Mouse (Mus musculus) liver, embryonic 12.5 days (tissue): ENCODE results near the gene Por. TPM values are rescaled to one million over a fixed set of nuclear protein-coding genes. Genes with fewer than 3 reads are reported as not detected.

Experiments
- ATAC-seq: fragments of 200-750 bp; cut with Nextera tagmentation; 2 replicates; pipeline ENCODE4 v1.8.0; 2017; ENCODE audit warnings: moderate number of reproducible peaks, mild to moderate bottlenecking, moderate library complexity
- H3K27ac ChIP-seq: fragments of 300-500 bp; sonication (generic); 2 replicates; pipeline ENCODE4 v1.5.1; 2016; ENCODE audit warnings: mild to moderate bottlenecking
- H3K27me3 ChIP-seq: fragments of 300-500 bp; sonication (generic); replicated peaks from 2 replicates; pipeline ENCODE4 v1.6.1; 2016; ENCODE audit warnings: mild to moderate bottlenecking, moderate library complexity
- H3K36me3 ChIP-seq: fragments of 300-500 bp; sonication (generic); 2 replicates; pipeline ENCODE4 v1.6.1; 2016; ENCODE audit warnings: mild to moderate bottlenecking, moderate library complexity
- H3K4me1 ChIP-seq: fragments of 300-500 bp; sonication (generic); 2 replicates; pipeline ENCODE4 v1.6.1; 2016
- H3K4me2 ChIP-seq: fragments of 300-500 bp; sonication (generic); 2 replicates; pipeline ENCODE4 v1.6.1; 2016; ENCODE audit warnings: mild to moderate bottlenecking, moderate library complexity
- H3K4me3 ChIP-seq: fragments of 300-500 bp; sonication (generic); 2 replicates; pipeline ENCODE4 v1.5.1; 2016; ENCODE audit warnings: mild to moderate bottlenecking, moderate library complexity
- H3K9ac ChIP-seq: fragments of 300-500 bp; sonication (generic); 2 replicates; pipeline ENCODE4 v1.6.1; 2016; ENCODE audit warnings: mild to moderate bottlenecking, moderate library complexity
- H3K9me3 ChIP-seq: fragments of 300-500 bp; sonication (generic); replicated peaks from 2 replicates; pipeline ENCODE4 v1.6.1; 2016; ENCODE audit warnings: mild to moderate bottlenecking, moderate library complexity
- WGBS: fragments of 180-500 bp; shearing (Covaris S2); methylation state at CpG from one replicate; pipeline ENCODE4 v1.1.7; 2016; ENCODE audit not compliant: insufficient replicate concordance; 5-methylcytosine and 5-hydroxymethylcytosine counted together
- polyA plus RNA-seq: library from polyadenylated mRNA; unstranded; fragments of >200 nt; fragmentation: Nextera tagmentation; extraction: Ambion mirVana; gene quantifications from 2 replicates; pipeline ENCODE4 v1.2.1, GENCODE M21; 2016

Por gene
- 34.7 and 36.6 TPM in 2 replicates for polyA plus RNA-seq

GRCm38 (mm10) chr5:135669741-135670275 lies at the start of gene Por:
Gene Por, plus strand, starts transcription at chr5:135670033.
- 23% methylated on average over 9 of the region's 9 CpGs for WGBS
- no peak within 1 kb of the TSS for H3K27ac ChIP-seq
- ATAC-seq: peak; percentile 71
- peak within 1 kb of the TSS; percentile 31 for H3K4me2 ChIP-seq
- H3K36me3 ChIP-seq: no peaks in the 10 kb centered on the region
- H3K4me3 ChIP-seq: no peak within 1 kb of the TSS
- H3K9me3 ChIP-seq: no peaks in the 10 kb centered on the region
- peaks cover 20% of the 10 kb centered on the region for H3K4me1 ChIP-seq
- no peak within 1 kb of the TSS for H3K9ac ChIP-seq
- H3K27me3 ChIP-seq: no peaks in the 10 kb centered on the region

GRCm38 (mm10) chr5:135620526-135620925 lies 49.3 kb upstream of the Por start:
- Histone ChIP-seq H3K4me3 (no peak overlapping the region), H3K4me2 (no peak overlapping the region), H3K4me1 (no peaks in the 10 kb centered on the region), H3K36me3 (no peaks in the 10 kb centered on the region), H3K9me3 (no peaks in the 10 kb centered on the region), H3K27me3 (peaks cover 6% of the 10 kb centered on the region; the same call in 1 of the 2 replicates), H3K9ac (no peak overlapping the region), H3K27ac (no peak overlapping the region)
- WGBS: 71% methylated on average over 9 of the region's 9 CpGs
- no peak for ATAC-seq

GRCm38 (mm10) chr5:135621725-135622124 lies 48.1 kb upstream of the Por start:
- ATAC-seq: no peak
- H3K4me1 ChIP-seq: no peaks in the 10 kb centered on the region
- H3K36me3 ChIP-seq: no peaks in the 10 kb centered on the region
- H3K9ac ChIP-seq: no peak overlapping the region
- H3K9me3 ChIP-seq: no peaks in the 10 kb centered on the region
- H3K4me2 ChIP-seq: no peak overlapping the region
- no peak overlapping the region for H3K4me3 ChIP-seq
- 50% methylated on average over 10 of the region's 10 CpGs for WGBS
- peaks cover 6% of the 10 kb centered on the region; the same call in 1 of the 2 replicates for H3K27me3 ChIP-seq
- H3K27ac ChIP-seq: no peak overlapping the region

- Histone ChIP-seq H3K9ac (no peak overlapping the region), H3K4me1 (no peaks in the 10 kb centered on the region), H3K9me3 (no peaks in the 10 kb centered on the region), H3K4me2 (no peak overlapping the region), H3K27me3 (peaks cover 6% of the 10 kb centered on the region; the same call in 1 of the 2 replicates), H3K27ac (no peak overlapping the region), H3K36me3 (no peaks in the 10 kb centered on the region), H3K4me3 (no peak overlapping the region)
- 77% methylated on average over 18 of the region's 18 CpGs for WGBS
- no peak for ATAC-seq
Observed at GRCm38 (mm10) chr5:135623006-135623563, 46.7 kb upstream of the Por start.

- ATAC-seq: no peak
- Histone ChIP-seq H3K27ac (no peak overlapping the region), H3K4me1 (peaks cover 43% of the 10 kb centered on the region), H3K27me3 (no peaks in the 10 kb centered on the region), H3K4me3 (no peak overlapping the region), H3K9me3 (no peaks in the 10 kb centered on the region), H3K4me2 (peak overlapping the region; percentile 19), H3K9ac (no peak overlapping the region), H3K36me3 (no peaks in the 10 kb centered on the region)
- WGBS: 37% methylated on average over 10 of the region's 10 CpGs
Observed at GRCm38 (mm10) chr5:135628916-135629315, 40.9 kb upstream of the Por start.

- H3K4me1 ChIP-seq: peaks cover 46% of the 10 kb centered on the region
- no peak for ATAC-seq
- H3K4me3 ChIP-seq: no peak overlapping the region
- no peak overlapping the region for H3K27ac ChIP-seq
- H3K27me3 ChIP-seq: no peaks in the 10 kb centered on the region
- WGBS: 83% methylated on average over 3 of the region's 3 CpGs
- no peak overlapping the region for H3K9ac ChIP-seq
- no peaks in the 10 kb centered on the region for H3K9me3 ChIP-seq
- H3K4me2 ChIP-seq: no peak overlapping the region
- H3K36me3 ChIP-seq: no peaks in the 10 kb centered on the region
Observed at GRCm38 (mm10) chr5:135629401-135629800, 40.4 kb upstream of the Por start.

GRCm38 (mm10) chr5:135630598-135630997 lies 39.2 kb upstream of the Por start:
- H3K9me3 ChIP-seq: no peaks in the 10 kb centered on the region
- no peak for ATAC-seq
- H3K27me3 ChIP-seq: no peaks in the 10 kb centered on the region
- 15% methylated on average over 3 of the region's 3 CpGs for WGBS
- H3K4me1 ChIP-seq: peaks cover 46% of the 10 kb centered on the region
- H3K36me3 ChIP-seq: peaks cover 5% of the 10 kb centered on the region
- H3K4me3 ChIP-seq: no peak overlapping the region
- H3K4me2 ChIP-seq: no peak overlapping the region
- no peak overlapping the region for H3K27ac ChIP-seq
- H3K9ac ChIP-seq: no peak overlapping the region

- H3K9me3 ChIP-seq: no peaks in the 10 kb centered on the region
- peaks cover 18% of the 10 kb centered on the region for H3K36me3 ChIP-seq
- peaks cover 46% of the 10 kb centered on the region for H3K4me1 ChIP-seq
- peak within 1 kb of the TSS; percentile 93 for H3K4me2 ChIP-seq
- peak within 1 kb of the TSS; percentile 78 for H3K4me3 ChIP-seq
- H3K27me3 ChIP-seq: no peaks in the 10 kb centered on the region
- 9% methylated on average over 30 of the region's 30 CpGs for WGBS
- ATAC-seq: peak; percentile 99
- H3K27ac ChIP-seq: peak within 1 kb of the TSS; percentile 72; the same call in 1 of the 2 replicates
- peak within 1 kb of the TSS; percentile 74 for H3K9ac ChIP-seq
Observed at GRCm38 (mm10) chr5:135632117-135632796, 37.6 kb upstream of the Por start, which contains the start of gene Rhbdd2. Gene Rhbdd2, plus strand, starts transcription at chr5:135632618.

- H3K9ac ChIP-seq: peak overlapping the region; percentile 74
- peak overlapping the region; percentile 93 for H3K4me2 ChIP-seq
- peak; percentile 78 for ATAC-seq
- 3% methylated on average over 19 of the region's 21 CpGs for WGBS
- H3K4me1 ChIP-seq: peaks cover 46% of the 10 kb centered on the region
- peaks cover 23% of the 10 kb centered on the region for H3K36me3 ChIP-seq
- H3K27me3 ChIP-seq: no peaks in the 10 kb centered on the region
- H3K4me3 ChIP-seq: peak overlapping the region; percentile 78
- no peaks in the 10 kb centered on the region for H3K9me3 ChIP-seq
- H3K27ac ChIP-seq: peak overlapping the region; percentile 72; the same call in 1 of the 2 replicates
Observed at GRCm38 (mm10) chr5:135632797-135633144, 37.1 kb upstream of the Por start.

GRCm38 (mm10) chr5:135639760-135640458 lies 29.9 kb upstream of the Por start:
- no peak overlapping the region for H3K9ac ChIP-seq
- H3K9me3 ChIP-seq: no peaks in the 10 kb centered on the region
- no peak overlapping the region for H3K4me2 ChIP-seq
- no peak overlapping the region for H3K4me3 ChIP-seq
- peaks cover 43% of the 10 kb centered on the region for H3K36me3 ChIP-seq
- H3K27me3 ChIP-seq: no peaks in the 10 kb centered on the region
- peak overlapping the region; percentile 33 for H3K27ac ChIP-seq
- no peak for ATAC-seq
- 30% methylated on average over 7 of the region's 7 CpGs for WGBS
- peaks cover 35% of the 10 kb centered on the region for H3K4me1 ChIP-seq

GRCm38 (mm10) chr5:135640459-135640789 lies 29.4 kb upstream of the Por start:
- H3K4me2 ChIP-seq: no peak overlapping the region
- no peak overlapping the region for H3K4me3 ChIP-seq
- ATAC-seq: no peak
- peaks cover 39% of the 10 kb centered on the region for H3K36me3 ChIP-seq
- WGBS: 70% methylated on average over 6 of the region's 6 CpGs
- H3K27me3 ChIP-seq: no peaks in the 10 kb centered on the region
- H3K9me3 ChIP-seq: no peaks in the 10 kb centered on the region
- H3K4me1 ChIP-seq: peaks cover 35% of the 10 kb centered on the region
- H3K9ac ChIP-seq: no peak overlapping the region
- peak overlapping the region; percentile 33 for H3K27ac ChIP-seq

- peaks cover 35% of the 10 kb centered on the region for H3K4me1 ChIP-seq
- no peak for ATAC-seq
- no peak overlapping the region for H3K9ac ChIP-seq
- WGBS: 71% methylated on average over 1 of the region's 1 CpGs
- H3K27me3 ChIP-seq: no peaks in the 10 kb centered on the region
- H3K4me2 ChIP-seq: no peak overlapping the region
- peaks cover 34% of the 10 kb centered on the region for H3K36me3 ChIP-seq
- no peak overlapping the region for H3K4me3 ChIP-seq
- H3K27ac ChIP-seq: no peak overlapping the region
- H3K9me3 ChIP-seq: no peaks in the 10 kb centered on the region
Observed at GRCm38 (mm10) chr5:135641028-135641427, 28.8 kb upstream of the Por start.
